Mouse (Mus musculus): ENCODE measurements around the gene Kifap3.

GRCm38 (mm10) chr1:163757462-163758207, 21.7 kb upstream of the Kifap3 start:
- no peak for TF ChIP-seq TAL1 (IDR thresholded peaks at IDR 0.05; ENCODE audit: low read length)
- no peak for TF ChIP-seq GATA1 (IDR thresholded peaks at IDR 0.05; ENCODE audit: low read length)

Measured in erythroblast, embryonic 14.5 days (primary cell).